ENCODE assay signal across 16 mouse cellular contexts in genomic region chr6:115772604-115773003, GRCm38 (mm10). TPM values are rescaled to one million over a fixed set of nuclear protein-coding genes. Genes with fewer than 3 reads are reported as not detected.
DNase-seq lines count a peak whose midpoint lies in the region; ATAC-seq and TF ChIP-seq lines count a peak whose summit lies in the region.
"Had no signal": no experiment of that assay in that cellular context is flagged by ENCODE, and none has a peak within 500 bp of the region (broad histone marks: within the 10 kb centered on the region; RNA-seq: fewer than 3 reads in every experiment).

No protein-coding gene starts in this region.

- H3K4me1 ChIP-seq in lung, embryonic 14.5 days (ENCODE audit: insufficient read depth) = peaks cover 16% of the 10 kb centered on the region

- 74% methylated on average over 1 of the region's 1 CpGs for WGBS in lung, embryonic 14.5 days

- no peak overlapping the region for H3K4me3 ChIP-seq in gastrocnemius, adult 2 months
- H3K4me3 ChIP-seq in lung, embryonic 14.5 days (ENCODE audit: low read depth, low read length) = no peak overlapping the region
- H3K4me3 ChIP-seq: forebrain, embryonic 12.5 days; intestine, embryonic 15.5 days; limb, embryonic 13.5 days; stomach, embryonic 15.5 days had no signal

- no peak overlapping the region for H3K4me2 ChIP-seq in lung, embryonic 14.5 days
- H3K4me2 ChIP-seq: forebrain, embryonic 12.5 days; intestine, embryonic 15.5 days; limb, embryonic 13.5 days; stomach, embryonic 15.5 days had no signal

- TF ChIP-seq CTCF in gastrocnemius, adult 2 months (IDR thresholded peaks at IDR 0.05) = peak; percentile 52
- peak; percentile 35 for TF ChIP-seq CTCF in lung, embryonic 14.5 days (IDR thresholded peaks at IDR 0.05; ENCODE audit: low read depth)

- intact Hi-C loops in gastrocnemius, adult 2 months (cut with DNase I) = loop anchor here (5.0 to 10.0 kb wide), 2 partner anchors 45 to 168 kb away; partner anchors contain the start of gene Mkrn2

- H3K9me3 ChIP-seq in lung, embryonic 14.5 days (ENCODE audit: low read depth, low read length) = no peaks in the 10 kb centered on the region
- H3K9me3 ChIP-seq: forebrain, embryonic 12.5 days; intestine, embryonic 15.5 days; limb, embryonic 13.5 days; megakaryocyte, embryonic 14.5 days; stomach, embryonic 15.5 days had no signal

- H3K27me3 ChIP-seq in lung, embryonic 14.5 days (ENCODE audit: insufficient read depth, low read length) = no peaks in the 10 kb centered on the region
- H3K27me3 ChIP-seq in splenic B cell, adult 2 months (ENCODE audit: control insufficient read depth, insufficient read depth, low read length, poor library complexity, severe bottlenecking) = no peaks in the 10 kb centered on the region
- H3K27me3 ChIP-seq: forebrain, embryonic 12.5 days; intestine, embryonic 15.5 days; limb, embryonic 13.5 days; megakaryocyte, embryonic 14.5 days; stomach, embryonic 15.5 days had no signal

- no peak for ATAC-seq in lung, embryonic 14.5 days (ENCODE audit: insufficient read depth)
- ATAC-seq: intestine, embryonic 15.5 days had no signal

- H3K27ac ChIP-seq in gastrocnemius, adult 2 months = no peak overlapping the region
- no peak overlapping the region for H3K27ac ChIP-seq in lung, embryonic 14.5 days (ENCODE audit: low read depth)
- H3K27ac ChIP-seq: forebrain, embryonic 12.5 days; intestine, embryonic 15.5 days; limb, embryonic 13.5 days; stomach, embryonic 15.5 days had no signal

- no peak overlapping the region for H3K9ac ChIP-seq in lung, embryonic 14.5 days
- H3K9ac ChIP-seq: forebrain, embryonic 12.5 days; intestine, embryonic 15.5 days; limb, embryonic 13.5 days; stomach, embryonic 15.5 days had no signal

- H3K36me3 ChIP-seq in lung, embryonic 14.5 days (ENCODE audit: insufficient read depth) = no peaks in the 10 kb centered on the region
- no peaks in the 10 kb centered on the region for H3K36me3 ChIP-seq in splenic B cell, adult 2 months (ENCODE audit: control insufficient read depth, insufficient read depth, low read length, poor library complexity, severe bottlenecking)
- H3K36me3 ChIP-seq: forebrain, embryonic 12.5 days; intestine, embryonic 15.5 days; stomach, embryonic 15.5 days had no signal

- DNase-seq in gastrocnemius, adult 2 months = no peak
- DNase-seq in gastrocnemius, adult 8-10 months (ENCODE audit: low spot score in 2 of 2) = no peak
- DNase-seq in lung, embryonic 14.5 days = peak; percentile 34
- no peak for DNase-seq in lung, adult 18-20 months
- peak; percentile 67 for DNase-seq in R1 (ENCODE audit: low read depth, low spot score)
- peak; percentile 59 for DNase-seq in splenic B cell, adult 2 months (ENCODE audit: low read depth, low spot score)
- no peak for DNase-seq in thymus, postnatal 25 days
- DNase-seq in cerebellum, postnatal 4 days (ENCODE audit: low spot score in 2 of 2) = no peak
- DNase-seq: cerebellum, adult 11 months; gastrocnemius, postnatal 36 days; right cerebral cortex, adult 18-20 months had no signal

RNA-seq across cellular contexts. Expression of gene Cand2, which starts 1.7 kb away (rescaled TPM):
- 10 to 100 TPM; 62.9 to 68.9 TPM for total RNA-seq in gastrocnemius, adult 2 months (2021)
- 10 to 100 TPM; 63.6 to 80.2 (median 77.4) TPM for total RNA-seq in gastrocnemius, adult 8-10 months (2022)
- 38.3 and 46.3 TPM in 2 replicates for polyA plus RNA-seq in lung, embryonic 14.5 days (2014; fragmentation: Nextera tagmentation; extraction: Ambion mirVana)

RNA-seq across cellular contexts. Expression of gene Tmem40, which starts 10.4 kb away (rescaled TPM):
- total RNA-seq in gastrocnemius, adult 2 months (2021) = under 1 TPM in 1 of 2 experiments, not detected in 1; 0.28 TPM
- total RNA-seq in gastrocnemius, adult 8-10 months (2022) = under 1 TPM in 3 of 4 experiments, not detected in 1; 0.36 to 0.58 (median 0.41) TPM
- polyA plus RNA-seq in lung, embryonic 14.5 days (2014; fragmentation: Nextera tagmentation; extraction: Ambion mirVana) = 2.2 and 2.4 TPM in 2 replicates

RNA-seq across cellular contexts. Expression of gene Rpl32, which starts 35.9 kb away (rescaled TPM):
- 100 to 1,000 TPM; 562 to 624 TPM for total RNA-seq in gastrocnemius, adult 2 months (2021)
- 100 to 1,000 TPM; 581 to 694 (median 621) TPM for total RNA-seq in gastrocnemius, adult 8-10 months (2022)
- polyA plus RNA-seq in lung, embryonic 14.5 days (2014; fragmentation: Nextera tagmentation; extraction: Ambion mirVana) = 2,372 and 2,581 TPM in 2 replicates

Comparison
In these comparisons a context has a peak if more than half of its experiments do, and no peak if none do; other contexts are left out.
1. DNase-seq: peak in lung, embryonic 14.5 days (single experiment), R1 (single experiment) and splenic B cell, adult 2 months (single experiment); none in gastrocnemius, adult 2 months (single experiment), gastrocnemius, adult 8-10 months (0 of 2), lung, adult 18-20 months (0 of 2), thymus, postnatal 25 days (single experiment) and cerebellum, postnatal 4 days (0 of 2).